Mouse (Mus musculus) limb, embryonic 13.5 days (tissue): ENCODE results near the gene Ccdc43. TPM values are rescaled to one million over a fixed set of nuclear protein-coding genes. Genes with fewer than 3 reads are reported as not detected.

Experiments
- ATAC-seq: fragments of 200-750 bp; cut with Nextera tagmentation; 2 replicates; pipeline ENCODE4 v1.8.0; 2017; ENCODE audit warnings: low read depth, moderate number of reproducible peaks, moderate TSS enrichment; ENCODE audit not compliant: low FRiP score
- H3K27ac ChIP-seq: fragments of 300-500 bp; sonication (generic); 2 replicates; pipeline ENCODE4 v1.5.1; 2015; ENCODE audit warnings: inconsistent platforms, mild to moderate bottlenecking, moderate library complexity
- H3K27me3 ChIP-seq: fragments of 300-500 bp; sonication (generic); 2 replicates; pipeline ENCODE4 v1.6.1; 2015; ENCODE audit warnings: mild to moderate bottlenecking, inconsistent platforms
- H3K36me3 ChIP-seq: fragments of 300-500 bp; sonication (generic); 2 replicates; pipeline ENCODE4 v1.6.1; 2015; ENCODE audit warnings: inconsistent platforms, mild to moderate bottlenecking, moderate library complexity
- H3K4me1 ChIP-seq: fragments of 300-500 bp; sonication (generic); 2 replicates; pipeline ENCODE4 v1.6.1; 2015; ENCODE audit warnings: inconsistent platforms
- H3K4me2 ChIP-seq: fragments of 300-500 bp; sonication (generic); replicated peaks from 2 replicates; pipeline ENCODE4 v1.6.1; 2015; ENCODE audit warnings: inconsistent platforms, mild to moderate bottlenecking, moderate library complexity
- H3K4me3 ChIP-seq: fragments of 300-500 bp; sonication (generic); 2 replicates; pipeline ENCODE4 v1.5.1; 2015; ENCODE audit warnings: moderate library complexity, mild to moderate bottlenecking, inconsistent platforms
- H3K9ac ChIP-seq: fragments of 300-500 bp; sonication (generic); 2 replicates; pipeline ENCODE4 v1.6.1; 2015; ENCODE audit warnings: mild to moderate bottlenecking, inconsistent platforms
- H3K9me3 ChIP-seq: fragments of 300-500 bp; sonication (generic); 2 replicates; pipeline ENCODE4 v1.6.1; 2016; ENCODE audit warnings: inconsistent platforms
- WGBS: fragments of 180-500 bp; shearing (Covaris S2); methylation state at CpG from one replicate; pipeline ENCODE4 v1.1.7; 2015; 5-methylcytosine and 5-hydroxymethylcytosine counted together
- polyA plus RNA-seq: library from polyadenylated mRNA; unstranded; fragments of >200 nt; fragmentation: Nextera tagmentation; extraction: Ambion mirVana; gene quantifications from 2 replicates; pipeline ENCODE4 v1.2.1, GENCODE M21; 2015

The Ccdc43 gene
- polyA plus RNA-seq, result 45.8 and 46.1 TPM in 2 replicates

DNA sequence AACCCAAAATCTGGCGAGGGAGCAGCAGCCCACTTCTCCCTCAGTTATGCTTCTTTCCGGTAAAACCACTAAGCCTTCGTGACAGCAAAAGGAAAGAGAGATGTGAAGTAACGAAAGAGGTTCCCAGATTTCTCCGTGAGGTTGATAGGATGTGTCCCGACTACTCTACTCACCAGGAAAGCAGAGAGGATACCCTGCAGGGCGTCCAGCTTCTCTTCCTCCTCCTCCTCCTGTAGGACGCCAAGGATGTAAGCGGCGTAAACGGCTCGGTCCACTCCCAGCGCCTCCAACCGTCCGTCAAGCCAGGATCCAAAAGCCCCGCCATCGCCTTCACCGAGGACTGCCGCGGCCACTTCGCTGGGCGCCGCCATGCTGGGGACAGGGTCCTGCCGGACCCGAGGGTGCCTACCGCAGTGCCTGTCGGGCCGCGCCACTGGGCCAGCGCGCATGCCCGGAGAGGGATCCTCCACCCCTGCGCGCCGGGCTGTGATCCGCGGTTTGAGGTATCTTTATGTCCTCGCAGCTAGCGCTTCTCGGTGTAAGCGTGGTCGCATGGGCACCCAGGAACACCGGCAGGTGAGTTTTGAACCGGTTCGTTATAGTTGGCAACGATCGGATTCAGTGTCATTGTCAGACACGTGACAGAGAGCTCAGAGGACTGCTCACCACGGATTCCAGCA is at the start of gene Ccdc43:
Gene Ccdc43 (minus strand): TSS at position 445 of the 680 bp plus-strand sequence.
- Histone ChIP-seq H3K9me3 (no peaks in the 10 kb centered on the region), H3K9ac (peak within 1 kb of the TSS; percentile 81), H3K4me3 (peak within 1 kb of the TSS; percentile 66), H3K4me1 (peaks cover 15% of the 10 kb centered on the region), H3K27ac (peak within 1 kb of the TSS; percentile 22; the same call in 1 of the 2 replicates), H3K27me3 (no peaks in the 10 kb centered on the region), H3K36me3 (peaks cover 17% of the 10 kb centered on the region), H3K4me2 (peak within 1 kb of the TSS; percentile 66)
- under 1% methylated on average over 49 of the region's 49 CpGs for WGBS
- ATAC-seq, result peak; percentile 90

DNA sequence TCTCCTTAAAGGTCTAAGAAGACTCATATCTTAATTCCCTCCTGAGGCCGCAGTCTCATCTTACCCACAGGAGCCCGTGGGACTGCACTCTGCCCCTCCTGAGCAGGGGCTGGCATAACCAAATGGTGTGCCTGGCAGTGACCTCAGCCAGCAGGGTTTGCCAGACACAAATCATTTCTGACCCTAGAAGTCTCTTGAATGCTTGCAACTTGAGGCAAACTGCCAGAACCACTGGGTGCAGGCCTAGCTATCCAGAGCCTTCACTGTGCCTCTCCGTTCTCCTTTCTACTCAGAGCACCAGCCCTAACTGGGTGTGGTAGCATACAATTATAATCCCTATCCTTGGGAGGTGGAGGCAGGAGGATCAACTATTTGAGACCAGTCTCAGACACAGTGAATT is 47.2 kb upstream of the Ccdc43 start:
- Histone ChIP-seq H3K27me3 (peaks cover 25% of the 10 kb centered on the region), H3K4me2 (no peak overlapping the region), H3K4me1 (peaks cover 12% of the 10 kb centered on the region), H3K27ac (no peak overlapping the region), H3K9ac (no peak overlapping the region), H3K4me3 (no peak overlapping the region), H3K9me3 (no peaks in the 10 kb centered on the region), H3K36me3 (no peaks in the 10 kb centered on the region)
- ATAC-seq, result no peak
- WGBS, result 82% methylated on average over 3 of the region's 3 CpGs

DNA sequence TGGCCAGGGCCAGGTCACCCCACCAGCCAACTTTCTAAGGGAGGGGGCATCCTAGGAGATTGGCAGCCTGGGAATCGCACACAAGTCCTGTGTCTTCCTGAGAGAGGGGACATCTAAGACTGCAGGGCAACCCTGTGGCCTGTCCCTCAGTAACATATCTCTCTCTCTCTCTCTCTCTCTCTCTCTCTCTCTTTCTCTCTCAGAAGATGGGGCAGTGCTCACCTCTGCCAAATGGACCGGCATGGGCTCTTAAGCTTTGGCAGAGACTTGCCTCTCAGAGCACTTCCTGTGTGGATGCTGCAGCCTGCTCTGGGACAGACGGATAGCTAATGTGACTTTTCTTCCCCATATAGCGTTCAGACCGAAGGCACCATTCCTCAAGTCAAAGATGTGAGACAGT is 45.3 kb upstream of the Ccdc43 start:
- no peak overlapping the region for H3K27ac ChIP-seq
- 76% methylated on average over 5 of the region's 5 CpGs for WGBS
- no peak for ATAC-seq

DNA sequence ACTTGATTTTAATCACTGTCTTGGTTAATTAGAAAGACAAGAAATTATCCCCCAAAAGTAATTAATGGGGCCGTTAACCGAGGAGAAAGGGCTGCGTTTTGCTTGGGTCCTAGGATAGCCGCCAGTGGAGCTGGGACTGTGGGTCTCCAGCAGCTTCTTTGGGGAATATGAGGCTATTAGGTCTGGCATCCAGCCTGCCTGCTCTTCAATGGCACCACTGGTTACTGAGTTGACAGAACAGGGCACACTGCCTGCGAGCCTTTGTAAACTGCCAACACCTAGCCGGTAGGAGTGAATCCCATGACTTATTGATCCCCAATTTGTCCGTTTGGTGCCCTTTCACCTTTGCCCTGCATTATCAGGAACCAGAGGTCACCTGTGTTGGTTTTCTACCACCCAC is 44.5 kb upstream of the Ccdc43 start:
- WGBS, result 36% methylated on average over 7 of the region's 7 CpGs
- no peak for ATAC-seq
- Histone ChIP-seq H3K4me2 (no peak overlapping the region), H3K9me3 (no peaks in the 10 kb centered on the region), H3K27me3 (peaks cover 40% of the 10 kb centered on the region), H3K27ac (no peak overlapping the region), H3K9ac (no peak overlapping the region), H3K4me1 (peaks cover 16% of the 10 kb centered on the region), H3K36me3 (no peaks in the 10 kb centered on the region), H3K4me3 (no peak overlapping the region)

More for the DNA sequence above, 45.3 kb upstream of the Ccdc43 start:
- Histone ChIP-seq H3K9ac (no peak overlapping the region), H3K27me3 (peaks cover 37% of the 10 kb centered on the region), H3K4me3 (no peak overlapping the region), H3K4me1 (peaks cover 16% of the 10 kb centered on the region), H3K36me3 (no peaks in the 10 kb centered on the region), H3K4me2 (no peak overlapping the region), H3K9me3 (no peaks in the 10 kb centered on the region)

DNA sequence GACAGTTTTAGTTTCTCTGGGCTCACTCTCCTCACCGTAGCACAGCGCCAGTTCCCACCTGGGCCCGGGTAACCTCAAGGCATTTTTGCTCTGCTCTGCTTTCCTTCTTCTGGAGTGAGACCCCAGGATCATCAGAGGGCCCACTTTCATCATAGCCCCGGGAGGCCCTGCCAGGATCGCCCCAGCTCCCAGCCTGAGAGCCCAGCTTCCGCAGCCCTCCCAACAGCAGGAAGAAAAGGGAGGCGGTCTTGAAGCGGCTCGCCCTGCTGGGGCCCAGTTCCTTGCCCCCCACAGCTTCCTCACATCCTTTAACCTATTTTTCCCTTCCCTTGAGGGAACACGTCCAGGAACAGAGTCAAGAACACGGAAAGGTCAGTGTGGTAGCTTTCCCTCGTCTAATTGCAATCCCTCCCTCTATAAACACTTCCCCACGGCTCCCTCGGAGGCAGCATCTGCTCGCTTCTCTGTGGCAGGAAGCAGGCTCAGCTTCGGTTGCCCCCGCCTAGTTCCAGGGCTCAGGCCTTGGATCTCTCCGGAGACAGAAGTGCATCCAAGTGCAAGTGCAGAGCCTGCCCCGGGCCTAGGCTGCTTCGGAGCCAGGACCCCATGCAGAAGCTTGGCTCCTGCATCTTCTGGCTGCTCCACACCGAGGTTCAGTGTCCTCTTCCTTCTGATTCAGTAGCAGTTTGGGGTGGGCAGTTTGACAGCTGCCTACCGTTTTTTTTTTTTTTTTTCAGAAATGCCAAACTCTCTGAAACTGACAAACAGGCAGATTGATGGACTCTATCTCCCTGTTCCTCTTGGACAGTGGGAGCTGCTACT is 43.8 kb upstream of the Ccdc43 start:
- H3K27me3 ChIP-seq, result peaks cover 40% of the 10 kb centered on the region
- no peak overlapping the region for H3K4me3 ChIP-seq
- H3K36me3 ChIP-seq, result no peaks in the 10 kb centered on the region
- H3K9me3 ChIP-seq, result no peaks in the 10 kb centered on the region
- no peak overlapping the region for H3K27ac ChIP-seq
- H3K9ac ChIP-seq, result 0 out of 2 replicates have a peak overlapping the region, but pooled peaks have one; percentile 25
- 14% methylated on average over 21 of the region's 22 CpGs for WGBS
- H3K4me1 ChIP-seq, result peaks cover 16% of the 10 kb centered on the region
- no peak for ATAC-seq
- peak overlapping the region; percentile 31 for H3K4me2 ChIP-seq

DNA sequence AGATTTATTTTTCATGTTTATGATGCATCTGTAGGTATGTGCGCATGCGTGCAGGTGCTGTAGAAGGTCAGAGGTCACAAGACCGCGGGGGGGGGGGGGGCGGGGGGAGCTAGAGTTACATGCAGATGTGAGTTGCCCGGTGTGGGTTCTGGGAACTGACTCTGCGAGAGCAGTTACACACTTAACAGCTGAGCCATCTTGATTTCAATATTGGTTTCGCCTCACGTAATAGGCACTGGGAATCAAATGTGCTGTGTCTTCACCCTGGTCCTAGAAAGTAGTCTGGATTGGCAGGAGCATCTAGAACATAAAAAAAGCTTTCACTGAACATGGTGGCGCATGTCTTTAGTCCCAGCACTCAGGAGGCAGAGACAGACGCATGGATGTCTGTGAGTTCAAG is 43.1 kb upstream of the Ccdc43 start:
- Histone ChIP-seq H3K4me2 (no peak overlapping the region), H3K4me1 (peaks cover 16% of the 10 kb centered on the region), H3K9me3 (no peaks in the 10 kb centered on the region), H3K9ac (no peak overlapping the region), H3K36me3 (no peaks in the 10 kb centered on the region), H3K27me3 (peaks cover 40% of the 10 kb centered on the region), H3K4me3 (no peak overlapping the region), H3K27ac (no peak overlapping the region)
- WGBS, result 45% methylated on average over 11 of the region's 11 CpGs
- no peak for ATAC-seq

DNA sequence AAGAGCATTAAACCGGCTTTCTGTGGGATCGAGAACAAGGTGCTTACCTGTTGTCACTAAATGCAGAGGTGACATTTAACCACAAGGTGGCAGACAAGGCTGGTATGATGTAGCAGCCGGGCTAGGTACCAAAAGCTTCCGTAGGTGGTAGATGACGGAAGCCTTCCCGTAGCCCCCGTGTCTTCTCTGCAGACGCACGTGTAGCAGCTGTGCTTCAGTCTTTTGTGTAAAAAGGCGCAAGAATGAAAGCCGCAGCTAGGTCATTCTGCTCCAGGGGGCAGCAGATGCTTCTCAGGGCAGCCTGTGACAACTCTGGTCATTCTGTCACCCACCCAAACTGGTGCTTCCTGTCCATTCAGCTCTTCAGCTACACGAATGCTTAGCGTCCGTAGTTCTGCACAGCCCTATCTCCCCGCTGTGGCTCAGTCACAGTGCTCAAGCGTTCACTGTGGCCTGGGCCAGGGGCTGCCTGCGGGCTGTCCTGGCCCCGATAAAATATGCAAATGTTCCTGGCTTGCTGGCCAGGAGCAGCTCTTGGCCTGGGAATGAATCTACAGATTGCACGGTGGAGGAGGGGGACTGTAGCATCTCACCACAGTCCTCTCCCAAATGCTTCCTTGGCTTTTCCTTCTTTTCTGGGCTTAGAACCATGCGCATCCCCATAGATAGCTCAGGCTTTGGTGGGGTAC is 41.8 kb upstream of the Ccdc43 start:
- H3K9ac ChIP-seq, result 0 out of 2 replicates have a peak overlapping the region, but pooled peaks have one; percentile 3
- H3K36me3 ChIP-seq, result no peaks in the 10 kb centered on the region
- no peaks in the 10 kb centered on the region for H3K9me3 ChIP-seq
- WGBS, result 8% methylated on average over 20 of the region's 20 CpGs
- peak overlapping the region; percentile 32 for H3K4me3 ChIP-seq
- H3K4me2 ChIP-seq, result peak overlapping the region; percentile 64
- H3K27me3 ChIP-seq, result peaks cover 40% of the 10 kb centered on the region
- peaks cover 16% of the 10 kb centered on the region for H3K4me1 ChIP-seq
- 0 out of 2 replicates have a peak, but pooled peaks have one; percentile 64 for ATAC-seq
- H3K27ac ChIP-seq, result no peak overlapping the region

DNA sequence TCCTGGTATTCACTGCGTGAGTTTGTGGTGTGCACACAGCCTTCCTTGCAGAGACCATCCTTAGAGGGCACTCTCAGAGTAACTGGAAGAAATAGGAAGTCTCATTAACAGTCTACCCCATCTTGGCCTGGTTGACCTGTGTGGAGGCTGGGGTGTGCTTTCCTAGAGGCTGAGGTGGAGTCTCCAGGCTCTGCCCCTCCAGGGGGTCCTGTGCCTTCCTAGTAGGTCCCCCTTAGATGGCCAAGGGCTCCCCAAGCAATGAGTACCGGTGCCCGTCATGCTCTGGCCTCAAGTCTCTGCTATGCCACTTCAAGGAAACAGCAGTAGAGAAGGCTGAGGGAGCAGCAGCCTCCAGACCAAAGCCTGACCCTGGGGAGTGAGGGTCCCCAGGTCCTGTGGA is 40.5 kb upstream of the Ccdc43 start:
- H3K4me3 ChIP-seq, result no peak overlapping the region
- H3K9me3 ChIP-seq, result no peaks in the 10 kb centered on the region
- H3K9ac ChIP-seq, result no peak overlapping the region; the same call in 1 of the 2 replicates
- H3K4me1 ChIP-seq, result peaks cover 16% of the 10 kb centered on the region
- no peaks in the 10 kb centered on the region for H3K36me3 ChIP-seq
- H3K4me2 ChIP-seq, result no peak overlapping the region
- no peak for ATAC-seq
- WGBS, result 82% methylated on average over 3 of the region's 3 CpGs
- no peak overlapping the region for H3K27ac ChIP-seq
- peaks cover 35% of the 10 kb centered on the region for H3K27me3 ChIP-seq

DNA sequence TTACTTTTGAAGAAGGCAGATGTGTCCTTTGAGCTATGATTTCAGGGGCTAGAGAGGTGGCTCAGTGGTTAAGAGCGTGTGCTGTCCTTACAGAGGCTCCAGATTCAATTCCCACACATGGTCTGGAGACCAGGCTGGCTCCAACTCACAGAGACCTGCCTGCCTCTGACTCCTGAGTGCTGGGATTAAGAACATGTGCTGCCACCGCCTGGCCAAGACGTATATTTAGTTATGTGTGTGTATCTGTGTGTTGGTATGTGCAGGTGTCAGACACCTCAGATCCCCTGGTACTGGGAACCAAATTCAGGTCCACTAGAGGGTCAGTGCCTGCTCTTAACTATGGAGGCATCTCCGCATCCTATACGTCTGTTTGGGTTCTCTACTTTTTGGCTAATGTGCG is 37.4 kb upstream of the Ccdc43 start:
- peaks cover 18% of the 10 kb centered on the region for H3K27me3 ChIP-seq
- no peak overlapping the region for H3K27ac ChIP-seq
- H3K9ac ChIP-seq, result no peak overlapping the region
- 88% methylated on average over 6 of the region's 6 CpGs for WGBS
- ATAC-seq, result no peak
- H3K9me3 ChIP-seq, result no peaks in the 10 kb centered on the region
- no peak overlapping the region for H3K4me3 ChIP-seq
- H3K36me3 ChIP-seq, result no peaks in the 10 kb centered on the region
- H3K4me1 ChIP-seq, result peaks cover 6% of the 10 kb centered on the region
- no peak overlapping the region for H3K4me2 ChIP-seq

DNA sequence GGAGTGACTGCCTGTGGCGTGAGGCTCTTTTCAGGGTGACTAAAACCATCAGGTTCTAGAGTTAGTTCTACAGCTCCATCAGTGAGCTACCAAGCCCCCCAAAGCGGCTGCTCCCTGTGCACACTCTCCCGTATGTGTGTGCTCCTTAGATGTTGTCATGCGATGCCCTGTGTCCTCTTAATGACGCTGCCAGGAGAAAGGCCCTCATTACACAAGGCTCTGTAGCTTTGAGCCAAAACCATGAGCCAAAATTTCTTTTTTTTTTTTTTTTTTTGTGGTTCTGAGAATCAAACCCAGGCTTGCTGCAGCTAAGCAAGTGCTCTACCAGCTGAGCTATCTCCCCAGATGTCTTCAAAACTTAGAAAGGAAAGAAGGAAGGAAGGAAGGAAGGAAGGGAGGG is 35.6 kb upstream of the Ccdc43 start:
- Histone ChIP-seq H3K9me3 (no peaks in the 10 kb centered on the region), H3K27ac (no peak overlapping the region), H3K4me1 (no peaks in the 10 kb centered on the region), H3K27me3 (peaks cover 6% of the 10 kb centered on the region), H3K36me3 (no peaks in the 10 kb centered on the region), H3K4me2 (no peak overlapping the region), H3K9ac (no peak overlapping the region), H3K4me3 (no peak overlapping the region)
- 62% methylated on average over 5 of the region's 5 CpGs for WGBS
- ATAC-seq, result no peak

DNA sequence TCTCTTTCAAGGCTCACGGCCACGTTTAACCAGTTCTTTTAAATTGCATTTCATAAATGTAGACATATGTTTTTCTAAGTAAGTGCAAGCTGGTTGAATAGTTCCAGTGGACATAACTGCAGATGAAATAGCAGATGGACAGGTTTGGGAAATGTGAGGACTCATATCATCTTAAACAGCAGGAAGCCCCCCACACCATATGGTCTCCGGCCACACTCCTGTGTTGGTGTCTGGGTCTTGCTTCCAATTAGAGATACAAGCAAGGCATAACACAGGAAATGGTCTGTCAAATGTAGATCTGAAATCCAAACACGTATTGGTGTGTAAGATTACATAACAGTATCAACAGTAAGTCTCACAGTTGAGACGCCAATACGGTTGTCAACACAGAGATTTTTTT is 33.8 kb upstream of the Ccdc43 start:
- no peak for ATAC-seq
- Histone ChIP-seq H3K9me3 (no peaks in the 10 kb centered on the region), H3K4me2 (no peak overlapping the region), H3K36me3 (no peaks in the 10 kb centered on the region), H3K4me3 (no peak overlapping the region), H3K9ac (no peak overlapping the region), H3K4me1 (no peaks in the 10 kb centered on the region), H3K27ac (no peak overlapping the region), H3K27me3 (no peaks in the 10 kb centered on the region)
- WGBS, result 81% methylated on average over 6 of the region's 6 CpGs

DNA sequence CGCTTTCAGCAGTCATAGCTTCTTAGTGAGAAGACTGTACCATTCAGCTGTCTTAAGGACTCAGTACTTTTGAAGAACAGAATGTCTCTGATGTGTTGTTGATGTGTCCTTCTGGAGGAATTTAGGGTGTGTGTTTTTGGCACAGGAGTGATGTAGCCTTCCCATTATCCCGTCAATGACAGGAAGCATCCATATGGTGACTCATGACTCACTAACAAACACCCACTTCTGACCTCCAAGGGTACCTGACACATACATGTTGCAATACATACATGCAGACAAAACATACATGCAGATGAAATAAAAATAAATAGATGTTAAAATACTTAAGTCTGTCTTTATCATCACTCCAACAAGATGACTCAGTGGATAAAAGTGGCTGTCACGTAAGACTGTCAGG is 32.3 kb upstream of the Ccdc43 start:
- Histone ChIP-seq H3K27ac (no peak overlapping the region), H3K4me2 (no peak overlapping the region), H3K4me1 (no peaks in the 10 kb centered on the region), H3K27me3 (no peaks in the 10 kb centered on the region), H3K9ac (no peak overlapping the region), H3K4me3 (no peak overlapping the region), H3K36me3 (no peaks in the 10 kb centered on the region), H3K9me3 (no peaks in the 10 kb centered on the region)
- 83% methylated on average over 3 of the region's 3 CpGs for WGBS
- no peak for ATAC-seq
